Mouse (Mus musculus) heart, postnatal 0 days (tissue): ENCODE data around the gene Rgsl1.

ENCODE experiments used
- CTCF ChIP-seq: IDR thresholded peaks from 2 replicates; pipeline ENCODE4 v1.5.1; 2016; ENCODE audit warnings: antibody characterized with exemption, control low read depth, low read depth
- EP300 ChIP-seq: IDR thresholded peaks from 2 replicates; pipeline ENCODE4 v1.6.1; 2016; ENCODE audit warnings: antibody characterized with exemption, low read depth

DNA sequence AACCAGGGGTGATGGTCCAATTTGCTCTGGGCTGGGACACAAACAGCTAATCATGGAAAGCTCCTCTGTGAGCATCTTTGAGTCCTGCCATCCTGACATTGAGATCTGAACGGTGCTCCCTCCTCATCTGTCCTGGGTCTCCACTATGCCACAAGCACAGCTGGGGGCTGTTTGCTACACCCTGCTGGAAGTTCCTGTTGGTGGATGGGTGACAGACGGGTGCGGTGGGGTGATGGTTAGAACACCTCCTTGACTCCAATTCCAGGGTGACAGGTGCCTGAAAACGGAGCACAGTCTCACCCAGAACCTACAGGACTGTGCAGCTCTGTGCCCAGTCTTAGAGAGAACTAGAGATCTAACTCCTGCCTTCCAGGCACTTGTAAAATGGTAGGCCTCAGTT is 109.1 kb downstream of the Rgsl1 start:
- TF ChIP-seq CTCF (no peak), EP300 (no peak)
